Mouse (Mus musculus): ENCODE results near the gene Gm4779.
A peak's percentile ranks its signal among the peaks of the same experiment; 100 is the strongest.
"Not testable (repeated sequence)": the region's sequence is repeated elsewhere in the genome, so short reads cannot be mapped to it uniquely, and the experiment has no call there.

Gm4779 gene

GRCm38 (mm10) chrX:101794342-101794741 lies at the start of gene Gm4779, which contains the start of gene 8030474K03Rik:
Gm4779 (minus strand) TSS chrX:101794423.
8030474K03Rik (plus strand) TSS chrX:101794656.
- no peak for DNase-seq (ENCODE audit: low read depth, low spot score)

GRCm38 (mm10) chrX:101819980-101820379 lies 25.8 kb upstream of the Gm4779 start:
- not testable (repeated sequence) for DNase-seq (ENCODE audit: low read depth, low spot score)

GRCm38 (mm10) chrX:101819163-101819562 lies 24.9 kb upstream of the Gm4779 start:
- peak; percentile 22 for DNase-seq (ENCODE audit: low read depth, low spot score)

- no peak for DNase-seq (ENCODE audit: low read depth, low spot score)
These were observed 17.5 kb upstream of the Gm4779 start for GRCm38 (mm10) chrX:101811750-101812149.

GRCm38 (mm10) chrX:101805512-101805911 lies 11.3 kb upstream of the Gm4779 start:
- peak; percentile 43 for DNase-seq (ENCODE audit: low read depth, low spot score)

GRCm38 (mm10) chrX:101791551-101791950 lies 2.7 kb downstream of the Gm4779 start:
- DNase-seq (ENCODE audit: low read depth, low spot score), result peak; percentile 44

GRCm38 (mm10) chrX:101772035-101772434 lies 22.2 kb downstream of the Gm4779 start:
- peak; percentile 65 for DNase-seq (ENCODE audit: low read depth, low spot score)

- peak; percentile 65 for DNase-seq (ENCODE audit: low read depth, low spot score)
These were observed 23.9 kb downstream of the Gm4779 start for GRCm38 (mm10) chrX:101770307-101770706.

GRCm38 (mm10) chrX:101769478-101769877 lies 24.7 kb downstream of the Gm4779 start:
- no peak for DNase-seq (ENCODE audit: low read depth, low spot score)

- DNase-seq (ENCODE audit: low read depth, low spot score), result no peak
These were observed 26.9 kb downstream of the Gm4779 start for GRCm38 (mm10) chrX:101767280-101767679.

- no peak for DNase-seq (ENCODE audit: low read depth, low spot score)
These were observed 29.1 kb downstream of the Gm4779 start for GRCm38 (mm10) chrX:101765111-101765510.

- DNase-seq (ENCODE audit: low read depth, low spot score), result no peak
These were observed 29.6 kb downstream of the Gm4779 start for GRCm38 (mm10) chrX:101764621-101765020.

- DNase-seq (ENCODE audit: low read depth, low spot score), result peak; percentile 84
These were observed 39.7 kb downstream of the Gm4779 start for GRCm38 (mm10) chrX:101754478-101754877.

- no peak for DNase-seq (ENCODE audit: low read depth, low spot score)
These were observed 44.1 kb downstream of the Gm4779 start for GRCm38 (mm10) chrX:101750144-101750543.

- no peak for DNase-seq (ENCODE audit: low read depth, low spot score)
These were observed 53.2 kb downstream of the Gm4779 start for GRCm38 (mm10) chrX:101741064-101741433.

GRCm38 (mm10) chrX:101740335-101741063 lies 53.7 kb downstream of the Gm4779 start:
- DNase-seq (ENCODE audit: low read depth, low spot score), result no peak
